Comparison of ENCODE assay signal across 17 mouse cellular contexts in genomic region chr4:133330296-133330695, GRCm38 (mm10).
"Had no signal": no experiment of that assay in that cellular context is flagged by ENCODE, and none has a peak within 500 bp of the region (broad histone marks: within the 10 kb centered on the region; RNA-seq: fewer than 3 reads in every experiment).

No protein-coding gene starts in this region.

- H3K27ac ChIP-seq: intestine, embryonic 15.5 days; kidney, embryonic 15.5 days; left cerebral cortex, adult 2 months; liver, embryonic 14.5 days; lung, embryonic 15.5 days; midbrain, embryonic 10.5 days; midbrain, embryonic 13.5 days; neural tube, embryonic 13.5 days; stomach, postnatal 0 days had no signal

- H3K27me3 ChIP-seq: intestine, embryonic 15.5 days; kidney, embryonic 15.5 days; lung, embryonic 15.5 days; megakaryocyte, embryonic 14.5 days; midbrain, embryonic 13.5 days; neural tube, embryonic 13.5 days had no signal

- DNase-seq: kidney, adult 18-20 months; kidney, postnatal 10 days; layer of hippocampus, postnatal 36 days; lung, adult 18-20 months; lung, postnatal 10 days; lung, postnatal 36 days had no signal

- H3K36me3 ChIP-seq: kidney, embryonic 15.5 days; lung, embryonic 15.5 days; neural tube, embryonic 13.5 days had no signal

- H3K4me3 ChIP-seq: intestine, embryonic 15.5 days; kidney, embryonic 15.5 days; left cerebral cortex, adult 2 months; lung, embryonic 15.5 days; megakaryocyte, embryonic 14.5 days; midbrain, embryonic 10.5 days; midbrain, embryonic 13.5 days; myocyte; neural tube, embryonic 13.5 days had no signal

- H3K4me1 ChIP-seq: lung, embryonic 15.5 days had no signal
